Mouse (Mus musculus) megakaryocyte, embryonic 14.5 days (primary cell): ENCODE data around the gene Itgb1.

Experiments
- FLI1 ChIP-seq: IDR thresholded peaks from 2 replicates; pipeline ENCODE4 v1.6.1; 2012; ENCODE audit warnings: low read length, inconsistent platforms, mixed read lengths
- GATA1 ChIP-seq: IDR thresholded peaks from 3 replicates; pipeline ENCODE4 v1.6.1; 2012; ENCODE audit warnings: mixed read lengths, low read length, inconsistent platforms, borderline replicate concordance

DNA sequence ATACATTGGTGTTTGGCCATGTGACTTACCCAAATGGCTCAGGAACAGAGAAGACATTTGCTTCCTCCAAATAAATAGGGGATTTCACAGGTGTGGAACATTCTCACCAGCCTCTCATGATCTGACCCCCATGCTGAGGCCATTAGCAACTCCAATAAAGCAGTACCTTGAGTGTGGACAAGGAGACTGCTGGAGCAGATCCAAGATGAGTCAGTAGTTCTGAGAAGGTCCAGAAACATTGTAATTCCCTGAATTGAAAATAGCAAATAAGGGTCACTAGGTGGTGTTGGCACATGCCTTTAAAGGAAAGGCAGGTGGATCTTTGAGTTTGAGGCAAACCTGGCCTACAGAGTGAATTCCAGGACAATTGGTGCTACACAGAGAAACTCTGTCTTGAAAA lies 37.4 kb upstream of the Itgb1 start:
- no peak for TF ChIP-seq GATA1
- no peak for TF ChIP-seq FLI1
